Mouse (Mus musculus): ENCODE measurements around the gene Lifr. TPM values are rescaled to one million over a fixed set of nuclear protein-coding genes. Genes with fewer than 3 reads are reported as not detected.

The Lifr gene
- total RNA-seq, 4 experiments from 2014 or later: 46.8 to 78.5 (median 60.2) TPM

GRCm38 (mm10) chr15:7080916-7081626, 9.3 kb upstream of the Lifr start:
- no peak for DNase-seq (ENCODE audit: low spot score in 2 of 2)

DNA sequence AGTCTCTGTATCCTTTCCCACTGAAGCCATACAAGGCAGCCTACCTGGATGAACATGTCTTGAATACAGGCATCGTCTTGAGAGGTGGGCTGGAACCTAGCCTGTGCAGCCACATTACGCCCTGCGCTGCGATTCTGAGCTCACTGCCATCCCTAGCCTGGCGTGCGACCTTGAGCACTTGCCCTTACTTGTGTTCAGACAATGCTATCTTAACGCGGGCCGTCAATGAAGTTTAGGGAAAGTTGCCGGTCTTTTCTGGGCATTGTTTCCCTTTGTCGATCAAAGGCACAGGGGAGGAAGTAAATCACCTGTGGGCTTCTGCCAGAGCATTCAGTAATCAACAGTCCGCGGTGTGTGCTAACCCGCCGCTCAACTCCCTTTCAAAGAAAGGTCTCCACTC, 8.6 kb upstream of the Lifr start:
- DNase-seq (ENCODE audit: low spot score in 2 of 2): no peak

GRCm38 (mm10) chr15:7082901-7083300, 7.5 kb upstream of the Lifr start:
- DNase-seq (ENCODE audit: low spot score in 2 of 2): no peak

DNA sequence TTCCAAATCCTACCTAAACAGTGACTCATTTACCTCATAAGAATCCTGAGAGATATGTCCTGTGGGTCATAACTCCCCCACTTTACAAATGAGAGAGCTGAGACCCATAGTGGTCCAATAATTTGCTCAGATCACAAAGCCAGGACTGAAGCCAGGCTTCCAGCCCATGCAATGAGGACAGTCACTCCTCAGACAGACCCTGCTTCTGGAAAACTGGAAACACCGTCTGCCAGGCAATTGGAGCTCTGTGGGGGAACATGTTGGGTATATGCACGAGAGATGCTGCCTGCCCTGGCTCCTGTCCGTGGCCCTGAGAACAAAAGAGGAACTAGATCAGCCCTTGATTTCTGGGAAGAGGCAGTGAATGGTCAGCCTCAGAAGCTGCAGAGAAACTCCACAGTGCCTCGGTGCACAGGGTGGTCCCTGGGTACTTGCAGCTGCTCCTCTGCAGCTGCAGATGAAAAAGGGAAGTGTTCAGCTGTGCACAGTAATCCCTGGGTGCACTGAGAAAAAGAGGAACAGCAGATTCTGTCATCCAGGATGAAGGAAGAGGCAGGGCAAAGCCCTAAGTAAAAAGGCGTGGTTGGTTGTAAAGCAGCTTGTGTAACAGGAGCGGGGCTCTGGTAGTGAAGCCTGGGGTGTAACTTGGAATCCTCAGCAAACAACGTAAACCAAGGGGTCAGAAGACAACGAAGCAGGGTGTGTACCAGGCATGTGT, 5.5 kb upstream of the Lifr start:
- no peak for DNase-seq (ENCODE audit: low spot score in 2 of 2)

DNA sequence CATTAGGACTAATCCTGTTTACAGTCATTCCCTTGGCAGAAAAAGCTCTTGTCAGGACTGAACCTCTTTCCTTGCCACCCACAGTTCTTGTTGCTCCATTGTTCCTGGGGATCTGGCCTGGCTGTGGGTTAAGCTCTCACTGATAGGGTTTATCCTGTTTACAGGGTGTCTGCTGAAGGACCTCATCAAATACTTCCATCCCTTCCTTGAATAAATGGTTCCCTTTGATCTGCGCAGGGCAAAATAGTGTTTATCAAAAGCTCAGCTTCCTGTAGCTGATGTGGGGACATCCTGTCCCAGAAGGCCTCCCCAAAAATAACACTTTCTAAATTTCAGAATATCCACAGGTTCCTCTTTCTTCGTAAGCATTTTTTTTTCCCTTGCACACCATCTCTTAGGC, 1.7 kb upstream of the Lifr start:
- DNase-seq (ENCODE audit: low spot score in 2 of 2): no peak

- no peak for DNase-seq (ENCODE audit: low spot score in 2 of 2)
Observed at GRCm38 (mm10) chr15:7092321-7092720, 1.9 kb downstream of the Lifr start.

DNA sequence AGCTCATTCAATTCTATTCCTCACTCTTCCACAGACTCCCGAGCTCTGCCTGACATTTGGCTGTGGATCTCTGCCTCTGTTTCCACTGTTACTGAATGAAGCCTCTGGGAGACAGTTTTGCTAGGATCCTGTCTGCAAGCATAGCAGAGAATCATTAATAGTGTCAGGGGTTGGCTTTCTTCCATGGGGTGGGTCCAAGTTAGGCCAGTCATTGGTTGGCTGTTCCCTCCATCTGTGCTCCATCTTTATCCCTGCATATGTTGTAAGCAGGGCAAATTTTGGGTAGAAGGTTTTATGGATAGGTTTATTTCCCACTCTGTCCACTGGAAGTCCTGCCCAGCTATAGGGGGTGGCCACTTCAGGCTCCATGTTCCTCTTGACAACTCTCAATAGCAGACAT, 9.0 kb downstream of the Lifr start:
- no peak for DNase-seq (ENCODE audit: low spot score in 2 of 2)

DNA sequence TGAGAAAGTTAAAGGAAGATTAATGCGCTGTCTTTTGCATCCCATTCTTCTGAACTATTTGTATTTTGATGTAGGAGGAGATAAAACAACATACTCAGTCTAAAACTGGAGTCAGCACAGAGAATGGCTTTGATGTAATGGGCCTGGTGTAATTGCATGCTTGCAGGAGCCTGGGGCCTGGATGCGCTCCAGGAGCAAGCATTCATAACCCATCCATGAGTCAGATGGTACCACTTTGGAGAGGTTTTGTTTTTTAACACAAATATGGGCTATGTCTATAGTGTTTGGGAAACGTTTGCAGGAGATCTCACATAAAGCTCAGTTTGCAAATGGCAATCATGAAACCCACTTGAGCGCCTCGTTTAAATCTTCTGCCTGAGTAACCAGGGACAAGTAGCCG, 9.8 kb downstream of the Lifr start:
- DNase-seq (ENCODE audit: low spot score in 2 of 2): no peak

DNA sequence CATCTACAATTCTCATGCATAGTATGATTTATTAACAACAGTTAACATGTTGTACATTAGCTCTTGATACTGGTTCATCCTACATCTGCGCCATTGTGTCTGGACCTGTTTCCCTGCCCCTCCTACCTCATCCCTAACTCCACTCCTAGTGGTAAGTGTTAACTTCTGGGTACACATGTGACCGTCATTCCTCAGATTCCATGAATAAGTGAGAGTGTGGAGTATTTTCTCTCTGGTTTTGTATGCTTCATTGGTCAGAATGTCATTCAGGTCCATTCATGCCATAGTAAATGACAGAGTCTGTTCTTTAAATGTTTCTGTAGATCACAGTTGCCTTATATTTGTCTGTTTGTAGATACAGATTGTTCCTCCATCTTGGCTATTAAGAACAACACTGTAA, 12.6 kb downstream of the Lifr start:
- no peak for DNase-seq (ENCODE audit: low spot score in 2 of 2)

GRCm38 (mm10) chr15:7105224-7105623, 14.8 kb downstream of the Lifr start:
- no peak for DNase-seq (ENCODE audit: low spot score in 2 of 2)

GRCm38 (mm10) chr15:7108160-7108559, 17.7 kb downstream of the Lifr start:
- DNase-seq (ENCODE audit: low spot score in 2 of 2): no peak

- DNase-seq (ENCODE audit: low spot score in 2 of 2): no peak
Observed at GRCm38 (mm10) chr15:7112227-7112907, 22.0 kb downstream of the Lifr start.

DNA sequence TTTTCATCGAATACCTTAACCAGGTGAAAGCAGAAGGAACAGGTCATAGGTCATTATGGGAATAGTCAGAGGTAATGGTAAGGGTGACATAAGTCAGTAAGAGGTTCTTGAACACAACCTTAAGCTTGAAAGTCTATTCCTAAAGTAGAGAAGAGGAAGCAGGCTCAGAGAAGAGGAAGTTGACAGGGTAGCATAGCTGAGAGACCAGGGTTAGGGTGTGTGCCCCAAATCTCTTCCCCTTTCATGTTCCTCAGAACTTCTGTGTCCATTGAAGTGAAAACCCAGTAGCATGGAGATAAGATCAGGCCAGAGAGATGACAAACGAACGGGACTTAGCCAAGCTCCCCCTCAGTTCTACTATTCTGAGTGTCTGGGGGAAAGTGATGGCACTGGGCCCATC, 23.5 kb downstream of the Lifr start:
- no peak for DNase-seq (ENCODE audit: low spot score in 2 of 2)

- DNase-seq (ENCODE audit: low spot score in 2 of 2): no peak
Observed at GRCm38 (mm10) chr15:7115326-7116003, 25.1 kb downstream of the Lifr start.

- DNase-seq (ENCODE audit: low spot score in 2 of 2): no peak
Observed at GRCm38 (mm10) chr15:7116216-7116615, 25.8 kb downstream of the Lifr start.

DNA sequence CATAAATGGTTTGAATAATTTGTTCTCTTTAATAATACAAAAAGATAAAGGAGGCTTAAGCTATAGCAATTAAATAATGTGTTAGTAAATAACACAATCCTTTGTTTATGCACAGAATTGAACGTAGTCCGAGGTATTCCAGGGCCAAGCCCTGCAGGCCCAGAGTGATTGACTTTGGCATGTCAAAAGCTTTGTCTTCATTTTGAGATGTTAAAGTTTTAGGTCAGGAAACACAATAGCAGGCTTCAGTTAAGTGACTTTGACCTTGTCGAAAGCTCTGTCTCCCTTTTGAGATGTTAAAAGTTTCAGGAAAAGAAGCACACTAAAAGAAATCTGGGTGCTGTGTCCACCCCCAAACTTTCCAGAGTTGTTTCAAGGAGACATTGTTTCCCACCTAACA, 26.3 kb downstream of the Lifr start:
- no peak for DNase-seq (ENCODE audit: low spot score in 2 of 2)

DNA sequence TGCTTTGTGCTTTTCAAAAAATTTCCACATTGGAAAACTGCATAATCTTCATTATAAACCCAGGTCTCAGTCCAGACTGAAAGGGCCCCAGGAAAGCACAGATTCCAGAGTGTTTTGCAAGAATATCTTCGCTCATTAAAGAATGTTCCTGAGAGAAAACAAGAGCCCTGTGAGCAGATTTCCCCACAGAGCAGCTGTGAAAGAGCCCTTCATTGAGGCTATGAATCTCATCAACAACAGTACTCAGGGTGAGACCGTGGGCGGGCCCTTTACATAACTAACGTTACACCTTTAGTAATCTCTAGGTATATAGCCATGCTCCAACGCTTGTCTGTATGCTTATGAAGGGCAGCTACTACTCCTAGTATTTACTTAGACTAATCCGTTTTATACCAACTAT, 27.5 kb downstream of the Lifr start:
- no peak for DNase-seq (ENCODE audit: low spot score in 2 of 2)

- DNase-seq (ENCODE audit: low spot score in 2 of 2): peak in 1 of 2 experiments; percentile 25
Observed at GRCm38 (mm10) chr15:7118849-7119248, 28.4 kb downstream of the Lifr start.

DNA sequence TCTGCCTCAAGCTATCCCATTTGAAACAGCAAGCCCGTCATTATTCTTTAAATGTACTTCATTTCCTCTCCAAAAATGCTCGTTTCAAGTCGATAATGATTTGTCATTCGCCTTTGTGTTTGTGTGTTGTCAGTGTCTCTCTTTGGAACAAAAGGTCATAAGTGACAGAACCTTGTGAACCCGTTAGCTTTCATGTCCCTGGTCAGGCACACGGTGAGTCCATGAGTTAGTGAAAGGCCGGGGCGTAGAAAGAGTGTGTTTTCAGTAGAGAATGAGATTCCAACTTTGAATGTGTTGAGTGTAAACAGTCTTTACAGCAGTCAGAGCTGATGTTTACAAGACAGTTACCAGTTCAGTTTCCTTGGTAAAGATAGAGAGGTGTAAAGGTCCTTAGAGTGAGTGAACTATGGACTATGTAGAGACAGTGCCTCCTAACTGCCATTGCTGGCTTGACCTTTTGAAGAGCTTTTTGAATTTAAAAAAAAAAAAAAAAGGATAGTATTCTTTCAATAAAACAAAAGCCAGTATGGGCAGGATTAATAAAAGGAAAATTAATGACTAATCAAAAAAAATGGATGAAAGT, 29.6 kb downstream of the Lifr start:
- DNase-seq (ENCODE audit: low spot score in 2 of 2): no peak

GRCm38 (mm10) chr15:7123781-7124450, 33.5 kb downstream of the Lifr start:
- DNase-seq (ENCODE audit: low spot score in 2 of 2): no peak

GRCm38 (mm10) chr15:7126171-7126570, 35.8 kb downstream of the Lifr start:
- DNase-seq (ENCODE audit: low spot score in 2 of 2): no peak
